Mouse (Mus musculus): ENCODE measurements at regions not wholly inside any gene's neighbourhood (a gene's known extent, or its start where the extent isn't known, plus 50 kb on each side); places are given as distances from the start of the nearest gene placed in this dataset.
"Not testable (repeated sequence)": the region's sequence is repeated elsewhere in the genome, so short reads cannot be mapped to it uniquely, and the experiment has no call there.

GRCm38 (mm10) chr10:96374293-96375069 lies 238.1 kb downstream of the Gm5426 start:
- peak; percentile 43 for DNase-seq

- DNase-seq, result no peak
These were observed 238.7 kb downstream of the Gm5426 start for GRCm38 (mm10) chr10:96375070-96375447.

DNA sequence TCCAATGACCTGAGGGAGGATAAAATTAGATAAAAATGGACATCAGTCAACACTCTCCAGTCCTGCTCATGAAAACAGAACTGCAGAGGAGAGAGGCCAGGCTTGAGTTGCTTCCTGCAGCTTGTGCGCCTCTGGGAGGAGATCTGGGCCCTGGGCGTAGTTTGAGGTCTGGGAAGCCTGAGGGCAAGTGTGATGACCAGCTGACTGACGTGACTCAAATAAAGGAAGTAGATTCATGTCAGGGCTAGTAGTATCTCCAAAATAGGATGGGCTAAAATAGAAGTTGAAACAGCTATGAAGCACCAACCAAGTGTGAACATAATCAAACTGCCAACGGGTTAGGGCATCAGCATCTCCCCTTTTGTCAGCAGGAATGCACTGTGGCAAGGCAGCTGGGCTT lies 239.3 kb upstream of the Btg1 start:
- DNase-seq, result no peak

- no peak for DNase-seq
These were observed 237.6 kb upstream of the Btg1 start for GRCm38 (mm10) chr10:96379016-96379771.

DNA sequence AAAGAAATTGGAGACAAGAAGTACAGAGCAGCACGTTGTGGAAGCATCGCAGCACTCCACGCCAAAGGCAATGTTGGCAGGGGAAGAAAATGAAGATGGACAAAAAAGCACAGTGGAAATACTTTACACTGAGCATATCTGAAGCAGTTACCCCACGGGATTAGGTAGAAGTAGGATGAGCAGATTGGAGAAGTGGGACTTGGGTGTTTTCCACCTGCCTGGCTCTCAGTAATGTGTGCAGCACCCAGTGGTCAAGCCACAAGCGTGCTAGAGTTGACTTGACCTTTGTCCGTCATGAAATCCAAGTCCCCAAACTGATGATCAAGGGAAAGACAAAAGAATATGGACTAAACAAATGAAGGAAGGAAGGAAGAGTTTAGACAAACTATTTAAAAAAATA lies 235.1 kb upstream of the Btg1 start:
- no peak for DNase-seq

- no peak for DNase-seq
These were observed 225.1 kb upstream of the Btg1 start for GRCm38 (mm10) chr10:96391748-96392147.

- no peak for DNase-seq
These were observed 224.0 kb upstream of the Btg1 start for GRCm38 (mm10) chr10:96392836-96393235.

GRCm38 (mm10) chr10:96394210-96394609 lies 222.6 kb upstream of the Btg1 start:
- no peak for DNase-seq

GRCm38 (mm10) chr10:96395017-96395416 lies 221.8 kb upstream of the Btg1 start:
- no peak for DNase-seq

GRCm38 (mm10) chr10:96397931-96398561 lies 218.8 kb upstream of the Btg1 start:
- DNase-seq, result no peak

- no peak for DNase-seq
These were observed 218.1 kb upstream of the Btg1 start for GRCm38 (mm10) chr10:96398562-96399288.

GRCm38 (mm10) chr10:96399636-96400400 lies 217.0 kb upstream of the Btg1 start:
- no peak for DNase-seq

GRCm38 (mm10) chr10:96400793-96401192 lies 216.0 kb upstream of the Btg1 start:
- no peak for DNase-seq

- no peak for DNase-seq
These were observed 210.5 kb upstream of the Btg1 start for GRCm38 (mm10) chr10:96406306-96406705.

DNA sequence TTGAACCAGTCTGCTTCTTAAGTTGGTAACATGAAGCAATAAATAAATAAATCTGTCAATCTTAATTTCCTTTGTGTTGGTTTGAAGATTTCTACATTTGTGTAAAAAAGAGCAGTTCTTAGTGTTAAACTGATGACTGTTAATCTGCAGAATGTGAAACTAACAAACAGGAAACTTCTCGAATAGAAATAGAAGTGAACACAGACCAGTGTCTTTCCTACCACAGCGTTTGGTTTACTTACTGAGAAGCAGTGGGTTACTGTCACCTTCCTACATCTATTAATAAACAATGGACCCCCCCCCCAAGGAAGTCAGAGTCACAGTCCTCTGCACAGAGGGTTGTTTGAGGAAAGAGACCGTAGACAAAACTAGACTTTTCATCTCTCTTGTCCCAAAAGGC lies 209.0 kb upstream of the Btg1 start:
- DNase-seq, result no peak

GRCm38 (mm10) chr10:96408250-96408649 lies 208.6 kb upstream of the Btg1 start:
- no peak for DNase-seq

DNA sequence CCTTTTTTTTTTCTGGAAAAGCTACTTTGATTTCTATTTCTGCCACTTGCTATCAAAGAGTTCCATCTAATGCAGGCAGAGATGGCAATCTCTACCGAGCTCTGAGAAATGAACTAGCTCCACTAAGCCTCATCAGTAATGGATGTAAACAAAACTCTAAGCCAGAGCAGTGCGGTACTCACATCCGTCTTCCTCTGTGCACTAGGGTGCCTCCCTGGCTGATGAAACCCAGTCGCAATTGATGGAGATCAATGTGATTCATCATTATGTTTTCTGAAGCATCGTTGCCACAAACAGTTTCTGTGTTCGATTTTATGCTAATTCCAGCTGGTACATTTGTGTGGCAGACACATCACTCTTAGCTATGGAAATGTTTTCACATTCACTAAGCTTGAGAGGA lies 206.8 kb upstream of the Btg1 start:
- no peak for DNase-seq

GRCm38 (mm10) chr10:96414807-96415206 lies 202.0 kb upstream of the Btg1 start:
- no peak for DNase-seq

DNA sequence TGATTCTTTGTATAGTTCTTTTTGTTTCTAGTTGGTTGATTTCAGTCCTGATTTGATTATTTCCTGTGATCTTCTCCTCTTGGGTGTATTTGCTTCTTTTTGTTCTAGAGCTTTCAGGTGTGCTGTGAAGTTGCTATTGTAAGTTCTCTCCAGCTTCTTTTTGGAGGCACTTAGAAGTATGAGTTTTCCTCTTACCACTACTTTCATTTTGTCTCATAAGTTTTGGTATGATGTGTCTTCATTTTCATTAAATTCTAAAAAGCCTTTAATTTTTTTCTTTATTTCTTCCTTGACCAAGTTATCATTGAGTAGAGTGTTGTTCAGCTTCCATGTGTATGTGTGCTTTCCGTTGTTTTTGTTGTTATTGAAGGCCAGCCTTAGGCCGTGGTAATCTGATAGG lies 195.3 kb upstream of the Btg1 start:
- not testable (repeated sequence) for DNase-seq

DNA sequence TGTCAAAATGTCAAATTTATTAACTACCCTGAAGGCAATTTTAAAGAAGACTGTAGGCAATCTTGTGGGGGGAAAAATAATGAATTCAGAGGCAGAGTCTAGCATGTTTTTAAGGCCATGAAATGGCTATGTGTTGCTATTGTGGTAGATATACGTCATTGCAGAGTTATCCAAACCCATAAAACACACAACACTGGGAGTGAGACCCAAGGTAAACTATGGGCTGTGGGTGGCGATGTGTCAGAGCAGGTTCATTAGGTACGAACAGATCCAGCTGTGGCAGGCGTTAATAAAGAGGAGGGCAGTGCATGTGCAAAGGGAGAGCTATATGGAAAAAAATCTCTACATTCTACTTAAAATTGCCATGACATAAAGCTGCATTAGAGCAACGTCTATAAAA lies 189.4 kb upstream of the Btg1 start:
- DNase-seq, result no peak

DNA sequence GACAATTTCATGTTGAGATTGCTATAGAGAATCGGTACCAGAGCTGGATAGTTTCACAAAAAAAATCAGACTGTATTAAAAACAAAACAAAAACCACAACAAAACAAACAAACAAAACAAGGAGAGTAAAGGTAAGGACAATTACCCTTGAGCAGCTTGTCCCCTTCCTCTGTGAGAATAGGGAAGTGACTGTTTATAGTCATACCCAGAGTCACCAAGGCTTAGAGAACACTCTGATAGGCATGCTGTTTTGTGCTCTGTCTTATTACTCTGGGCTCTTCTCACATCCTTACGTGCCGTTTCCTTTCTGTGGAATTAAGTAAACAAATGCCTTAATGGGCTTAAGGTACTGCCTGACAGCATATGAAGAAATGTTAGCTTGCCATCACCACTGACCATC lies 186.7 kb upstream of the Btg1 start:
- DNase-seq, result no peak

- DNase-seq, result no peak
These were observed 181.7 kb upstream of the Btg1 start for GRCm38 (mm10) chr10:96435109-96435508.
